Mouse (Mus musculus) small intestine, adult 2 months (tissue): ENCODE data around the gene Fam129a.

ENCODE experiments used
- CTCF ChIP-seq: fragments of 200-500 bp; IDR thresholded peaks from 2 replicates; pipeline ENCODE4 v1.5.1; 2012; ENCODE audit warnings: low read depth, mild to moderate bottlenecking, control low read depth, inconsistent platforms, low read length, moderate library complexity, mixed read lengths; ENCODE audit not compliant: insufficient replicate concordance, insufficient read length; ENCODE audit errors: extremely low read depth
- POLR2A ChIP-seq: fragments of 200-500 bp; IDR thresholded peaks from 2 replicates; pipeline ENCODE4 v1.6.1; 2012; ENCODE audit warnings: low read depth, mild to moderate bottlenecking, control low read depth, inconsistent platforms, low read length, moderate library complexity

GRCm38 (mm10) chr1:151616555-151617205, 45.7 kb downstream of the Fam129a start:
- no peak for TF ChIP-seq CTCF
- TF ChIP-seq POLR2A: no peak
